Mouse (Mus musculus) olfactory bulb, adult 2 months (tissue): ENCODE measurements at regions not wholly inside any gene's neighbourhood (a gene's known extent, or its start where the extent isn't known, plus 50 kb on each side); places are given as distances from the start of the nearest gene placed in this dataset.

Experiments used
- CTCF ChIP-seq: fragments of 200-500 bp; IDR thresholded peaks from 2 replicates; pipeline ENCODE4 v1.5.1; 2012; ENCODE audit warnings: low read depth, mild to moderate bottlenecking, low read length, moderate library complexity; ENCODE audit not compliant: insufficient read depth
- POLR2A ChIP-seq: fragments of 200-500 bp; IDR thresholded peaks from 2 replicates; pipeline ENCODE4 v1.6.1; 2012; ENCODE audit warnings: mild to moderate bottlenecking, low read depth, low read length, moderate library complexity; ENCODE audit not compliant: insufficient read depth

DNA sequence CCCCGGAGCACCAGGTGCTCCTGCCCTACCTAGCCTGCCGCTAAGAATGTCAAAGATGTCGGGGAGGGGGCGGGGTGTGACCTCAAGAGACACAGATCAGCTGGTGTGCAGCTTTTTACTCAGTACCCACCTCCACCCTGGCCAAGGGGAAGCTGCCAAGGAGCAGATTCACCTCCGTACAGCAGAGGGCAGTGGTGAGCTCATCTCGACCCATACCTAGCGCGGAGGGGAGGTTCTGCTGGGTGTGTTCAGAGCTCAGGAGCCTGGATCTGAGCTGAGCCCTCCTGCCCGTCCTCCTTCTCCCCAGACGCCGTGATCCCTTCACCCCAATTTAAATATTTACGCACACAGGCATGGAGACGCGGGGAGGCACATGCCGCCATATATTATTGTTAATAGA lies 126.1 kb upstream of the Ces5a start:
- TF ChIP-seq POLR2A (no peak), CTCF (peak; percentile 92)
